Mouse (Mus musculus) G1E (cell line): Measurements from ENCODE around the gene Duxf3. TPM values are rescaled to one million over a fixed set of nuclear protein-coding genes. Genes with fewer than 3 reads are reported as not detected.

ENCODE experiments used
- ATAC-seq: 2 replicates; pipeline ENCODE4 v1.8.0; 2016; ENCODE audit warnings: mild to moderate bottlenecking; ENCODE audit not compliant: insufficient number of reproducible peaks, poor library complexity, low FRiP score, severe bottlenecking; ENCODE audit errors: extremely low read depth
- DNase-seq: peaks from one replicate; pipeline ENCODE4 v3.0.0; 2012; ENCODE audit warnings: low spot score
- H3K27me3 ChIP-seq: 2 replicates; pipeline ENCODE4 v1.6.1; 2012; ENCODE audit warnings: mild to moderate bottlenecking, low read length, inconsistent platforms; ENCODE audit not compliant: insufficient read depth
- H3K36me3 ChIP-seq: replicated peaks from 2 replicates; pipeline ENCODE3; 2012; ENCODE audit warnings: mild to moderate bottlenecking, inconsistent platforms
- H3K4me1 ChIP-seq: 2 replicates; pipeline ENCODE4 v1.6.1; 2012; ENCODE audit warnings: low read depth, low read length, inconsistent platforms, mixed read lengths; ENCODE audit not compliant: insufficient read depth
- H3K4me3 ChIP-seq: 2 replicates; pipeline ENCODE4 v1.5.1; 2012; ENCODE audit warnings: low read depth, mild to moderate bottlenecking, inconsistent platforms, low read length, moderate library complexity, mixed read lengths
- H3K9me3 ChIP-seq: replicated peaks from 2 replicates; pipeline ENCODE4 v1.6.1; 2012; ENCODE audit warnings: inconsistent platforms
- CTCF ChIP-seq: IDR thresholded peaks from 2 replicates; pipeline ENCODE4 v1.5.1; 2012; ENCODE audit warnings: low read depth, low read length, inconsistent platforms, mixed read lengths
- GATA1 ChIP-seq: IDR thresholded peaks from 2 replicates; pipeline ENCODE4 v1.6.1; 2012; ENCODE audit warnings: borderline replicate concordance, low read length, inconsistent platforms, mixed read lengths
- GATA2 ChIP-seq: IDR thresholded peaks from 2 replicates; pipeline ENCODE4 v1.6.1; 2012; ENCODE audit warnings: low read depth, low read length, inconsistent platforms, borderline replicate concordance
- POLR2AphosphoS5 ChIP-seq: IDR thresholded peaks from 2 replicates; pipeline ENCODE4 v1.6.1; 2012; ENCODE audit warnings: low read depth, low read length, inconsistent platforms; ENCODE audit not compliant: insufficient replicate concordance
- TAL1 ChIP-seq: conservative IDR thresholded peaks from 2 replicates; pipeline ENCODE4 v1.6.1; 2012; ENCODE audit warnings: low read depth, low read length, inconsistent platforms, mixed read lengths
- polyA plus RNA-seq: library from polyadenylated mRNA; stranded (reverse); fragments of >175 nt; gene quantifications from 2 replicates; pipeline ENCODE4 v1.2.3, GENCODE M21; 2012
- total RNA-seq, 2 experiments: library from RNA; stranded (forward) in 1 of 2; stranded (reverse) in 1 of 2; fragments of 200-1000 nt in 1 of 2; fragments of >200 nt in 1 of 2; fragmentation: Nextera tagmentation in 1 of 2; gene quantifications; 2 replicates each; pipeline ENCODE4 v1.2.3; 2014 to 2017

Gene Duxf3
- total and polyA plus RNA-seq, 3 experiments = 1.1 TPM; not detected in 2

DNA sequence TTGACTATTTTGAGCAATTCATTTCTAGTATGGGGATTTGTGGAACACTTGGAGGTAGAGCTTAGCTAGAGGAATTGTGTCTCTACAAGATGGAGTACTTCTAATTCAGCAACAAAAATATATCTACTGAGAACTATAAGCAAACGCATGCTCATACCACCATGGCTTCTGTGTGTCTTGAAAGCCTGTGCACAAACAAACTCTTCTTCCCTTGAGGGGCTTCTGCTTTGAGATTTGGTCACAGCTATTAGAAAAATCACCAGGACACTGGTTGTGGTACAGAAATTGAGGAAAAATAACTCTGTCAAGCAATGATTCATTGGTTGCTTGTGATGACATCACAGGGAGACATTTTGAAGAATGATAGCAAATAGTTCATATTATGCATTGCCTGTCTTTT is 17.1 kb downstream of the Duxf3 start:
- no peak for TF ChIP-seq CTCF
- no peak for TF ChIP-seq POLR2AphosphoS5
- no peak for TF ChIP-seq GATA1
- TF ChIP-seq GATA2 = no peak
- TF ChIP-seq TAL1 = no peak
- Histone ChIP-seq H3K9me3 (no peaks in the 10 kb centered on the region), H3K36me3 (no peaks in the 10 kb centered on the region), H3K4me1 (no peaks in the 10 kb centered on the region), H3K27me3 (no peaks in the 10 kb centered on the region), H3K4me3 (no peak overlapping the region)
- no peak for DNase-seq
- ATAC-seq = no peak

GRCm38 (mm10) chr10:58214934-58215333 is 17.5 kb downstream of the Duxf3 start:
- ATAC-seq (no peak), DNase-seq (no peak)
- H3K36me3 ChIP-seq = no peaks in the 10 kb centered on the region
- no peaks in the 10 kb centered on the region for H3K27me3 ChIP-seq
- H3K9me3 ChIP-seq = no peaks in the 10 kb centered on the region
- H3K4me3 ChIP-seq = no peak overlapping the region
- no peaks in the 10 kb centered on the region for H3K4me1 ChIP-seq
- TF ChIP-seq CTCF (no peak), GATA2 (no peak), TAL1 (no peak)

- Histone ChIP-seq H3K9me3 (no peaks in the 10 kb centered on the region), H3K4me1 (no peaks in the 10 kb centered on the region), H3K4me3 (no peak overlapping the region), H3K36me3 (no peaks in the 10 kb centered on the region), H3K27me3 (no peaks in the 10 kb centered on the region)
- DNase-seq = no peak
- ATAC-seq = no peak
- TF ChIP-seq POLR2AphosphoS5 (no peak), TAL1 (no peak), CTCF (no peak), GATA2 (no peak), GATA1 (no peak)
Measured at GRCm38 (mm10) chr10:58214497-58214896, 18.0 kb downstream of the Duxf3 start.

GRCm38 (mm10) chr10:58212230-58212629 is 20.2 kb downstream of the Duxf3 start:
- TF ChIP-seq CTCF (no peak), GATA2 (no peak), POLR2AphosphoS5 (no peak), TAL1 (no peak), GATA1 (no peak)
- ATAC-seq = no peak
- Histone ChIP-seq H3K4me3 (no peak overlapping the region), H3K36me3 (no peaks in the 10 kb centered on the region), H3K4me1 (no peaks in the 10 kb centered on the region), H3K9me3 (no peaks in the 10 kb centered on the region), H3K27me3 (no peaks in the 10 kb centered on the region)
- no peak for DNase-seq

DNA sequence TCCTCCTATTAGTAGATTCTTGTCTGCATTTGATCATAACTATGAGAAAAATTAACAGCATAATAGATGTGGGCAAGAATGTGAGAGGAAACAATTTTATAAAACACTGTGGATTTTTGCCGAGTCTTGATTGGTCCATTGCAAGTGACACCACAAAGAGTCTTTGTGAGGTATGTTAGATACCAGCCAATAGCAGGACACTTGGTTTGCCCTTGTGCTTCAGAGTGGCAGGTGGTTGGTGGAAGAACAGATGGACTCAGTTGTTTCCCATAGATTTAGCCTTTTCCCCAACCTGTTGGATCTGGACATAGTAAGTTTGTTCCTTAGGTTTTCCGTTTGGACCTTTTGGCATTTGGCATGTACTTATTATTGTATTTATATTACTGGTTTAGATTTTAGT is 21.3 kb downstream of the Duxf3 start:
- ATAC-seq = no peak
- no peak for TF ChIP-seq CTCF
- TF ChIP-seq TAL1 = no peak
- TF ChIP-seq POLR2AphosphoS5 = no peak
- TF ChIP-seq GATA2 = no peak
- TF ChIP-seq GATA1 = no peak
- no peaks in the 10 kb centered on the region for H3K27me3 ChIP-seq

GRCm38 (mm10) chr10:58210514-58210913 is 22.0 kb downstream of the Duxf3 start:
- Histone ChIP-seq H3K4me1 (no peaks in the 10 kb centered on the region), H3K4me3 (no peak overlapping the region), H3K36me3 (no peaks in the 10 kb centered on the region), H3K9me3 (no peaks in the 10 kb centered on the region), H3K27me3 (no peaks in the 10 kb centered on the region)
- TF ChIP-seq GATA1 (no peak), GATA2 (no peak), CTCF (no peak), TAL1 (no peak), POLR2AphosphoS5 (no peak)
- DNase-seq (no peak), ATAC-seq (no peak)

More for the DNA sequence above, 21.3 kb downstream of the Duxf3 start:
- no peak for DNase-seq
- no peak overlapping the region for H3K4me3 ChIP-seq
- H3K4me1 ChIP-seq = no peaks in the 10 kb centered on the region
- no peaks in the 10 kb centered on the region for H3K36me3 ChIP-seq
- no peaks in the 10 kb centered on the region for H3K9me3 ChIP-seq
